Mouse (Mus musculus) limb, embryonic 14.5 days (tissue): Measurements from ENCODE around the gene Armc10. TPM values are rescaled to one million over a fixed set of nuclear protein-coding genes. Genes with fewer than 3 reads are reported as not detected.

Experiments used
- ATAC-seq: fragments of 200-750 bp; cut with Nextera tagmentation; 2 replicates; pipeline ENCODE4 v1.8.0; 2017; ENCODE audit warnings: low read depth, moderate number of reproducible peaks, moderate TSS enrichment; ENCODE audit not compliant: low FRiP score
- DNase-seq: peaks from one replicate; pipeline ENCODE4 v3.0.0-alpha.2; 2015; ENCODE audit warnings: low spot score
- H3K27ac ChIP-seq: fragments of 300-500 bp; sonication (generic); replicated peaks from 2 replicates; pipeline ENCODE4 v1.5.1; 2014; ENCODE audit warnings: low read depth, mild to moderate bottlenecking, low read length, moderate library complexity, mixed read lengths
- H3K27me3 ChIP-seq: fragments of 300-500 bp; sonication (generic); 2 replicates; pipeline ENCODE4 v1.6.1; 2014; ENCODE audit warnings: low read length, mixed read lengths; ENCODE audit not compliant: control insufficient read depth, insufficient read depth
- H3K36me3 ChIP-seq: fragments of 300-500 bp; sonication (generic); 2 replicates; pipeline ENCODE4 v1.6.1; 2014; ENCODE audit warnings: mild to moderate bottlenecking, low read length, moderate library complexity, mixed read lengths; ENCODE audit not compliant: control insufficient read depth, insufficient read depth
- H3K4me1 ChIP-seq: fragments of 300-500 bp; sonication (generic); 2 replicates; pipeline ENCODE4 v1.6.1; 2014; ENCODE audit warnings: antibody characterized with exemption, low read length, mixed read lengths; ENCODE audit not compliant: control insufficient read depth, insufficient read depth
- H3K4me2 ChIP-seq: fragments of 300-500 bp; sonication (generic); replicated peaks from 2 replicates; pipeline ENCODE4 v1.6.1; 2014; ENCODE audit warnings: low read depth, mild to moderate bottlenecking, low read length, moderate library complexity; ENCODE audit not compliant: severe bottlenecking
- H3K4me3 ChIP-seq: fragments of 300-500 bp; sonication (generic); replicated peaks from 2 replicates; pipeline ENCODE4 v1.5.1; 2014; ENCODE audit warnings: low read length
- H3K9ac ChIP-seq: fragments of 300-500 bp; sonication (generic); 2 replicates; pipeline ENCODE4 v1.6.1; 2014; ENCODE audit warnings: mild to moderate bottlenecking, low read depth, low read length, moderate library complexity; ENCODE audit not compliant: severe bottlenecking
- H3K9me3 ChIP-seq: fragments of 300-500 bp; sonication (generic); 2 replicates; pipeline ENCODE4 v1.6.1; 2016; ENCODE audit warnings: low read length; ENCODE audit not compliant: control insufficient read depth
- POLR2A ChIP-seq: fragments of 200-500 bp; IDR thresholded peaks from 2 replicates; pipeline ENCODE4 v1.8.0; 2012; ENCODE audit warnings: inconsistent platforms, mild to moderate bottlenecking, moderate library complexity, borderline replicate concordance; ENCODE audit not compliant: insufficient read depth, insufficient read length; ENCODE audit errors: extremely low read depth
- WGBS: fragments of 180-500 bp; shearing (Covaris S2); extraction: QIAGEN DNeasy Blood & Tissue Kit; methylation state at CpG from one replicate; pipeline ENCODE4 v1.1.7; 2014; 5-methylcytosine and 5-hydroxymethylcytosine counted together
- polyA plus RNA-seq, 2 experiments: library from polyadenylated mRNA; depleted of rRNA in 1 of 2; stranded (reverse) in 1 of 2; unstranded in 1 of 2; fragments of >200 nt; fragmentation: Nextera tagmentation in 1 of 2; extraction: Ambion mirVana in 1 of 2; gene quantifications; 2 replicates each; pipeline versions ENCODE4 v1.2.1 to v1.2.3; 2012 to 2014

Armc10 gene
- polyA plus RNA-seq, 2 experiments = 44.4 to 56.0 TPM

DNA sequence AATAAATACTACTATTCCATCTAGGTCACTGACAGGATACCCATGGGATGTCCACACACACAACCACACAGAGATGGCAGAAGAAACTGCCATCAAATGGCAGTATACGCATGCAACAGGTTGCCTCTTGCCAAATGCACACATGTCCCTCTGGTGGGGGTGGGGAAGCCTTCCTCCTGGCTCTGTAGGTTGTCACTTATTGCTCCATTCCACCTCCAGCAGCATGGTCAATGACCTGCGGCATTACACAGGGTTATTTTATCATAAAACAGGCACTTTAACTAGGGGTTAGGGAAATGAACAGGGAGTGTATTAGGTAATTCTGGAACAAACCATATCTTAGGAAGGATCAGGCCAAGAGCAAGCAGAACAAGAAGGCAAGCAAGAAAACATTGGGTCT, 23.7 kb downstream of the Armc10 start:
- Histone ChIP-seq H3K9ac (no peak overlapping the region), H3K4me3 (no peak overlapping the region), H3K27me3 (no peaks in the 10 kb centered on the region), H3K4me2 (no peak overlapping the region), H3K4me1 (0 out of 2 replicates have a peak, but pooled peaks cover 2% of the 10 kb centered on the region), H3K27ac (no peak overlapping the region), H3K36me3 (peaks cover under 1% of the 10 kb centered on the region; the same call in 1 of the 2 replicates), H3K9me3 (no peaks in the 10 kb centered on the region)
- no peak for TF ChIP-seq POLR2A
- 75% methylated on average over 2 of the region's 2 CpGs for WGBS
- DNase-seq = no peak
- ATAC-seq = no peak

DNA sequence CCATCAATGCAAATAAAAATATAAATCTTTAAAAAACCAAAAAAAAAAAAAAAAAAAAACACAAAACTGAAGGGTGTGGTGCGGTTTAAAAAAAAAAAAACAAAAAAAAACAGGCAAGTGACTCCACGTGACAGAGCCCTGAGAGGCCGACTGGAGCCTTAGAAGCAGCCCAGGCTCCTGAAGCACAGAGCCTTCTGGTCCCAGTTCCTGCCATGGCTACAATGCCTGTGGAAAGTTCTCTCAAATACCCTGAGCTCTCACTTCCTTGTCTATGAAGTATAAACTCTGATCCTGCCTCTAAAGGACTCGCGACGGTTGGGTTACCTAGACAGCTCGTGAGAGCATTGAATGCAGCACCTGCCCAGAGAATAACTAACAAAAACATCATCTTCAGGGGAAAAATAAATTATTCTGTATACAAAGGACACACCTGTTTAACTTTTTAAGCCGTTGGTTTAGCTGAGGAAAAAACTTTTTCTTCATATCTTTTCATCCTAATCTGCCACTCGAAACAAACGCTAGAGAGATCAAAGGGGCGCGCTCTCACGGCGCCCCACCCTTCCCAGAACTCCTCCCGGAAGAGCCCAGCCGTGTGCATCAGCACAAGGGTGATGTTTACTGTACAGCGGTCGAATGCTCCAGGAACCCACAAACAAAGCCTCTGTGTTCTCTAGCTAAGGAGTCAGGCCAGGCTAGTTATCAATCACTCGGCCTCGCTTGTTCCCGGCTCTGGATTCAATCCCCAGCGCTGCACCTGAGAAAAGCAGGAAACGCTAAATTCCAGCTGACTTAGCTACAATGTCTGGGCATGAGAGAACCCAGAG, 27.4 kb downstream of the Armc10 start:
- peak overlapping the region; percentile 21; the same call in 1 of the 2 replicates for H3K4me2 ChIP-seq
- no peaks in the 10 kb centered on the region for H3K9me3 ChIP-seq
- no peak overlapping the region for H3K4me3 ChIP-seq
- H3K4me1 ChIP-seq = 0 out of 2 replicates have a peak, but pooled peaks cover 2% of the 10 kb centered on the region
- H3K27me3 ChIP-seq = no peaks in the 10 kb centered on the region
- DNase-seq = no peak
- H3K27ac ChIP-seq = no peak overlapping the region
- TF ChIP-seq POLR2A = no peak
- ATAC-seq = no peak
- peaks cover 5% of the 10 kb centered on the region; the same call in 1 of the 2 replicates for H3K36me3 ChIP-seq
- no peak overlapping the region for H3K9ac ChIP-seq
- 47% methylated on average over 23 of the region's 23 CpGs for WGBS

DNA sequence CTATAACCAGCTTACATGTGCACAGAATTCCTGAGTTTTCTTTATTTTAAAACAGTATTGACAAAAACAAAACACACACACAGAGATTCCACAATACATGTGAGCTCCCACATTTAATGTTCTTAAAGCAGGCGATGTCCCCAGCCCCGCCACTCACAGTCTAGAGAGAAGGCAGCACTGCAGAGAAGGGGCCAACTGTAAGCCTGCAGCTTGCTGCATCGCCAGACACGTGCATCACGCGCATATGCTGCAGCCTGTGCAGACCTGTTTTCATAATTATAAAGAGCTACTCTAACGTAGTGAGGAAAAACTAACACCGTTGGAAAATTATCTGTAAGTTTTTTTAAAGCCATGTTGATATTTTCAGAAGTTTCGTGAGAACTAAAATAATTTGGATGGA, 28.1 kb downstream of the Armc10 start:
- DNase-seq (no peak), ATAC-seq (no peak)
- 0 out of 2 replicates have a peak, but pooled peaks cover 2% of the 10 kb centered on the region for H3K4me1 ChIP-seq
- H3K27ac ChIP-seq = no peak overlapping the region
- no peak overlapping the region for H3K4me2 ChIP-seq
- no peak overlapping the region for H3K4me3 ChIP-seq
- 62% methylated on average over 9 of the region's 9 CpGs for WGBS
- no peak for TF ChIP-seq POLR2A
- H3K9ac ChIP-seq = no peak overlapping the region
- H3K9me3 ChIP-seq = no peaks in the 10 kb centered on the region
- peaks cover 5% of the 10 kb centered on the region; the same call in 1 of the 2 replicates for H3K36me3 ChIP-seq
- no peaks in the 10 kb centered on the region for H3K27me3 ChIP-seq

DNA sequence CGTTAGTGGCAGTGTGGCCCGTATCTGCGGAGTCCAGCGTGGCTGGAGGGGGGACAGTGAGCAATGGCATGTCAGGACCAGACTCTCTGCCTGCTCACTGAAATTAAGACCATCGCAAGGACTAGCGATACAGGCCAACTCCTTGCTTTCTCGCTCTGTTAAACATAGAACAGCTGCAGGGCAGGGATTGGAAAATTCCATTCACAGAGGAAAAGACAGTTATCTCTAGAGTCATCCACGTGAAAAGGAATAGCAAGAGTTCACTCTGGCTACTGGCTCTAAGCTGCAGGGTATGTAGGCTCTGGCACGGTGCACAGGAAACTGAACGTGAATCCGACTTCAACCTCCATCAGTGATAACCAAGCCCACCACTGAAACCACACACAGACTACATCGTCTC, 29.4 kb downstream of the Armc10 start:
- 0 out of 2 replicates have a peak, but pooled peaks cover 2% of the 10 kb centered on the region for H3K4me1 ChIP-seq
- ATAC-seq = no peak
- H3K27me3 ChIP-seq = no peaks in the 10 kb centered on the region
- H3K27ac ChIP-seq = no peak overlapping the region
- 72% methylated on average over 12 of the region's 12 CpGs for WGBS
- no peak overlapping the region for H3K9ac ChIP-seq
- no peak for TF ChIP-seq POLR2A
- H3K36me3 ChIP-seq = peaks cover 5% of the 10 kb centered on the region; the same call in 1 of the 2 replicates
- no peak overlapping the region for H3K4me2 ChIP-seq
- no peak overlapping the region for H3K4me3 ChIP-seq
- H3K9me3 ChIP-seq = no peaks in the 10 kb centered on the region
- DNase-seq = no peak

DNA sequence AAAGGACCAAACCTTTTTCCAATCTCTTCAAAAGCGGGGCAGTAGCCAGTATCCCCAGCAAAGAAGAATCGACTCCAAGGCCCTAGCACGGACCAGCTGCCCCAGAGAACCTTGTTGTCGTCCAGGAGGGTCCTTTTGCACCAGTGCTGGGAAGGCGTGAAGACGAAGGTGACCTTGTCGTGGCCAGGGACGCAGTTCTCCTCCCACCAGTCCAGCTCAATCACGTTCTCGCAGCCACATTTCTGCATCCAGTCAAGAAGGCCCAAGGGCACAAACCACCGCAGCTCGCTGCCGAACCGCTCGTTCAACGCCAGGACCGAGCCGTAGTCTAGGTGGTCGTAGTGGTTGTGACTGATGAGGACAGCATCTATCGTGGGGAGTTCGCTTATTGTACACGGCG, 29.9 kb downstream of the Armc10 start:
- Histone ChIP-seq H3K27ac (no peak overlapping the region), H3K9ac (no peak overlapping the region), H3K9me3 (no peaks in the 10 kb centered on the region), H3K36me3 (peaks cover 5% of the 10 kb centered on the region; the same call in 1 of the 2 replicates), H3K27me3 (no peaks in the 10 kb centered on the region), H3K4me3 (no peak overlapping the region), H3K4me1 (0 out of 2 replicates have a peak, but pooled peaks cover 2% of the 10 kb centered on the region), H3K4me2 (no peak overlapping the region)
- DNase-seq = no peak
- no peak for TF ChIP-seq POLR2A
- 95% methylated on average over 23 of the region's 23 CpGs for WGBS
- ATAC-seq = no peak
